Mouse (Mus musculus) spleen, embryonic (tissue): ENCODE measurements at regions not wholly inside any gene's neighbourhood (a gene's known extent, or its start where the extent isn't known, plus 50 kb on each side); places are given as distances from the start of the nearest gene placed in this dataset.

ENCODE experiments used
- CTCF ChIA-PET: fragments of 350-600 bp; sonication (Branson Sonifier 250); formaldehyde crosslinking; loops from one replicate; lab custom pipeline; 2022; lab: Charles Lee

GRCm38 (mm10) chr8:91899747-91900146 lies 97.9 kb upstream of the Irx3 start:
- CTCF ChIA-PET: no interaction called here

- CTCF ChIA-PET: no interaction called here
Observed at GRCm38 (mm10) chr8:91897381-91897780, 95.5 kb upstream of the Irx3 start.

GRCm38 (mm10) chr8:91895987-91896386 lies 94.1 kb upstream of the Irx3 start:
- CTCF ChIA-PET: no interaction called here

GRCm38 (mm10) chr8:91884862-91885261 lies 83.0 kb upstream of the Irx3 start:
- CTCF ChIA-PET: no interaction called here

GRCm38 (mm10) chr8:91884325-91884724 lies 82.5 kb upstream of the Irx3 start:
- CTCF ChIA-PET: no interaction called here

- CTCF ChIA-PET: no interaction called here
Observed at GRCm38 (mm10) chr8:91883012-91883411, 81.1 kb upstream of the Irx3 start.

- CTCF ChIA-PET: no interaction called here
Observed at GRCm38 (mm10) chr8:91878886-91879285, 77.0 kb upstream of the Irx3 start.

GRCm38 (mm10) chr8:91876161-91876560 lies 74.3 kb upstream of the Irx3 start:
- CTCF ChIA-PET: no interaction called here

- CTCF ChIA-PET: no interaction called here
Observed at GRCm38 (mm10) chr8:91873232-91873631, 71.4 kb upstream of the Irx3 start.

- CTCF ChIA-PET: no interaction called here
Observed at GRCm38 (mm10) chr8:91872278-91873115, 70.6 kb upstream of the Irx3 start.

GRCm38 (mm10) chr8:91867069-91867468 lies 65.2 kb upstream of the Irx3 start:
- CTCF ChIA-PET: no interaction called here

- CTCF ChIA-PET: no interaction called here
Observed at GRCm38 (mm10) chr8:91866076-91866475, 64.2 kb upstream of the Irx3 start.

- CTCF ChIA-PET: no interaction called here
Observed at GRCm38 (mm10) chr8:91865361-91865760, 63.5 kb upstream of the Irx3 start.

- CTCF ChIA-PET: no interaction called here
Observed at GRCm38 (mm10) chr8:91863505-91863904, 61.6 kb upstream of the Irx3 start.

GRCm38 (mm10) chr8:91855881-91856280 lies 54.0 kb upstream of the Irx3 start:
- CTCF ChIA-PET: no interaction called here

- CTCF ChIA-PET: no interaction called here
Observed at GRCm38 (mm10) chr8:91854369-91854768, 52.5 kb upstream of the Irx3 start.

GRCm38 (mm10) chr8:91853803-91854202 lies 51.9 kb upstream of the Irx3 start:
- CTCF ChIA-PET: no interaction called here

GRCm38 (mm10) chr8:91853336-91853735 lies 51.5 kb upstream of the Irx3 start:
- CTCF ChIA-PET: no interaction called here
